Mouse (Mus musculus) neural tube, embryonic 14.5 days (tissue): ENCODE data around the gene Mob3c. TPM values are rescaled to one million over a fixed set of nuclear protein-coding genes. Genes with fewer than 3 reads are reported as not detected.
A peak's percentile ranks its signal among the peaks of the same experiment; 100 is the strongest.

ENCODE experiments used
- ATAC-seq: fragments of 200-750 bp; cut with Nextera tagmentation; 2 replicates; pipeline ENCODE4 v1.8.0; 2017; ENCODE audit warnings: low read depth, mild to moderate bottlenecking, moderate TSS enrichment, moderate library complexity
- H3K27ac ChIP-seq: fragments of 300-500 bp; sonication (generic); 2 replicates; pipeline ENCODE4 v1.5.1; 2014; ENCODE audit warnings: low read depth, mild to moderate bottlenecking, control low read depth, low read length, moderate library complexity, mixed read lengths
- H3K27me3 ChIP-seq: fragments of 300-500 bp; sonication (generic); 2 replicates; pipeline ENCODE4 v1.6.1; 2014; ENCODE audit warnings: low read length; ENCODE audit not compliant: control insufficient read depth, insufficient read depth
- H3K36me3 ChIP-seq: fragments of 300-500 bp; sonication (generic); 2 replicates; pipeline ENCODE4 v1.6.1; 2014; ENCODE audit warnings: low read length, mixed read lengths; ENCODE audit not compliant: control insufficient read depth, insufficient read depth
- H3K4me1 ChIP-seq: fragments of 300-500 bp; sonication (generic); 2 replicates; pipeline ENCODE4 v1.6.1; 2014; ENCODE audit warnings: low read length; ENCODE audit not compliant: control insufficient read depth, insufficient read depth
- H3K4me2 ChIP-seq: fragments of 300-500 bp; sonication (generic); 2 replicates; pipeline ENCODE4 v1.6.1; 2014; ENCODE audit warnings: mild to moderate bottlenecking, low read depth, low read length, control low read depth
- H3K4me3 ChIP-seq: fragments of 300-500 bp; sonication (generic); 2 replicates; pipeline ENCODE4 v1.5.1; 2014; ENCODE audit warnings: low read depth, low read length, control low read depth, mixed read lengths
- H3K9ac ChIP-seq: fragments of 300-500 bp; sonication (generic); replicated peaks from 2 replicates; pipeline ENCODE4 v1.6.1; 2014; ENCODE audit warnings: low read depth, mild to moderate bottlenecking, control low read depth, low read length, mixed read lengths
- H3K9me3 ChIP-seq: fragments of 300-500 bp; sonication (generic); 2 replicates; pipeline ENCODE4 v1.6.1; 2016; ENCODE audit warnings: low read length; ENCODE audit not compliant: control insufficient read depth
- WGBS: fragments of 180-500 bp; shearing (Covaris S2); extraction: QIAGEN DNeasy Blood & Tissue Kit; methylation state at CpG from one replicate; pipeline ENCODE4 v1.1.7; 2014; 5-methylcytosine and 5-hydroxymethylcytosine counted together
- polyA plus RNA-seq: library from polyadenylated mRNA; unstranded; fragments of >200 nt; fragmentation: Nextera tagmentation; extraction: Ambion mirVana; gene quantifications from 2 replicates; pipeline ENCODE4 v1.2.1, GENCODE M21; 2014

Mob3c gene
- polyA plus RNA-seq, 1 experiment from 2014 or later: 4.7 TPM

GRCm38 (mm10) chr4:115881183-115881582, 53.3 kb downstream of the Mob3c start:
- WGBS: 5% methylated on average over 1 of the region's 1 CpGs
- no peak overlapping the region for H3K27ac ChIP-seq

GRCm38 (mm10) chr4:115882195-115882594, 54.3 kb downstream of the Mob3c start:
- H3K27me3 ChIP-seq: no peaks in the 10 kb centered on the region
- no peak overlapping the region for H3K9ac ChIP-seq
- no peaks in the 10 kb centered on the region for H3K9me3 ChIP-seq
- no peak overlapping the region for H3K27ac ChIP-seq
- 62% methylated on average over 4 of the region's 4 CpGs for WGBS
- H3K36me3 ChIP-seq: no peaks in the 10 kb centered on the region
- H3K4me1 ChIP-seq: peaks cover 9% of the 10 kb centered on the region; the same call in 1 of the 2 replicates
- no peak overlapping the region for H3K4me2 ChIP-seq
- no peak for ATAC-seq
- H3K4me3 ChIP-seq: no peak overlapping the region

More at GRCm38 (mm10) chr4:115881183-115881582, 53.3 kb downstream of the Mob3c start:
- Histone ChIP-seq H3K4me3 (no peak overlapping the region), H3K9me3 (no peaks in the 10 kb centered on the region), H3K4me1 (peaks cover 9% of the 10 kb centered on the region; the same call in 1 of the 2 replicates), H3K36me3 (no peaks in the 10 kb centered on the region), H3K4me2 (no peak overlapping the region), H3K27me3 (no peaks in the 10 kb centered on the region), H3K9ac (no peak overlapping the region)
- ATAC-seq: peak; percentile 38; the same call in 1 of the 2 replicates

GRCm38 (mm10) chr4:115884022-115884421, 56.1 kb downstream of the Mob3c start, which contains the start of gene Kncn:
Gene Kncn (plus strand): TSS chr4:115884400.
- no peak within 1 kb of the TSS for H3K4me2 ChIP-seq
- 72% methylated on average over 6 of the region's 6 CpGs for WGBS
- H3K27ac ChIP-seq: no peak within 1 kb of the TSS
- ATAC-seq: no peak
- H3K27me3 ChIP-seq: no peaks in the 10 kb centered on the region
- no peaks in the 10 kb centered on the region for H3K36me3 ChIP-seq
- H3K9ac ChIP-seq: no peak within 1 kb of the TSS
- H3K9me3 ChIP-seq: no peaks in the 10 kb centered on the region
- H3K4me3 ChIP-seq: no peak within 1 kb of the TSS
- no peaks in the 10 kb centered on the region; the same call in 1 of the 2 replicates for H3K4me1 ChIP-seq

Other genes starting within 250 kb of the Mob3c start
- not detected in 2 replicates for gene Cyp4a32, start 227.1 kb upstream of the Mob3c start, polyA plus RNA-seq
- gene Cyp4b1, start 180.4 kb upstream of the Mob3c start, polyA plus RNA-seq: 0.18 and 0.48 TPM in 2 replicates
- gene Efcab14, start 90.3 kb upstream of the Mob3c start, polyA plus RNA-seq: 26.2 and 26.9 TPM in 2 replicates
- gene Tex38, start 47.1 kb upstream of the Mob3c start, polyA plus RNA-seq: 0.54 TPM in 1 of 2 replicates, not detected in the other
- gene Atpaf1, start 43.3 kb upstream of the Mob3c start, polyA plus RNA-seq: 42.7 and 48.1 TPM in 2 replicates
- 19.9 and 23.0 TPM in 2 replicates for gene Mknk1, start 11.1 kb downstream of the Mob3c start, polyA plus RNA-seq
- gene Kncn, start 56.3 kb downstream of the Mob3c start, polyA plus RNA-seq: 0.09 and 0.27 TPM in 2 replicates
- gene 6430628N08Rik, start 62.6 kb downstream of the Mob3c start, polyA plus RNA-seq: 2.0 TPM in 1 of 2 replicates, not detected in the other
- 0.62 and 0.85 TPM in 2 replicates for gene Dmbx1, start 111.8 kb downstream of the Mob3c start, polyA plus RNA-seq
- 13.7 and 17.1 TPM in 2 replicates for gene Faah, start 189.8 kb downstream of the Mob3c start, polyA plus RNA-seq
- gene Nsun4, start 225.8 kb downstream of the Mob3c start, polyA plus RNA-seq: 12.4 and 12.6 TPM in 2 replicates
- 443 and 524 TPM in 2 replicates for gene Uqcrh, start 247.0 kb downstream of the Mob3c start, polyA plus RNA-seq
- 77.5 and 84.3 TPM in 2 replicates for gene Lrrc41, start 247.2 kb downstream of the Mob3c start, polyA plus RNA-seq